Mouse (Mus musculus) urinary bladder, postnatal 14 days (tissue): ENCODE results near the gene Pfkm.
A peak's percentile ranks its signal among the peaks of the same experiment; 100 is the strongest.

Experiments
- DNase-seq: peaks from one replicate; pipeline ENCODE4 v3.0.0; 2021; ENCODE audit warnings: low spot score

The Pfkm gene

DNA sequence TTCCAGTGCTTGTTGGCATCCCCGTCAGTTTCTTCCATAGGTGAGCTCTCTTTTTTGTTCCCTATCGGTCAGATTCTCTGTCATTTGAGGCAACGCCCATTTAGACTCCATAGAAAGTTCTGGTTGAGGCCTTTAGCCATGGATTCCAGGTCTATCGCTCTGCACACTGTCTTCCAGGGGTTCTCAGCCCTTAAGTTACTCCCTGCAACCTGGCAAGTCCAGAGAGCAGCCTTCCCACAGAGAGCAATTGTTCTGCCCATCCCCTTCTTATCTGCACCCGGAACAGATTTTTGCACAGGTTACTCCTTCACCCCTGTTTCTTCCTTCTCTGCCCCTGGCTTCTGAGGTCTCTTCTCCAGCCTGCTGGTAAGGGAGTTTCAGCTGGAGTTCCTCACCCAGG lies 79.7 kb downstream of the Pfkm start:
- no peak for DNase-seq

- DNase-seq: no peak
These were observed 81.4 kb downstream of the Pfkm start for GRCm38 (mm10) chr15:98173821-98174220.

DNA sequence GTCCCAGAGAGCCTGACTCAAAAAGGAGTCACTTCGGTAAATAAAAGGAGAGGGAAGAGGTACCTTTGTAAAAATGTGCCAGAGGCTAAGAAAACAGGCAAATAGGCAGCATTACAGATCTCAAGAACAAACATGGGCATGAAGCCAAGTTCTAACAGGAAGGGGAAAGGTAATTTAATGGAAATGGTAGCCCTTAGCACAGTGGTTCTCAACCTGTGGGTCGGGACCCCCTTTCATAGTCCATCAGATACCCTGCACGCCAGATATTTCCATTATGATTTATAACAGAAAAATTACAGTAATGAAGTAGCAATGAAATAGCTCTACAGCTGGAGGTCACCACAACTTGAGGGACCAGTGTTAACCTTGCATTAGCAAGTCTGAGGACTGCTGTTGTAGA lies 84.9 kb downstream of the Pfkm start:
- no peak for DNase-seq

GRCm38 (mm10) chr15:98180567-98181131 lies 88.3 kb downstream of the Pfkm start:
- DNase-seq: no peak

GRCm38 (mm10) chr15:98181132-98181711 lies 88.8 kb downstream of the Pfkm start:
- peak; percentile 96 for DNase-seq
